16 mouse cellular contexts compared by ENCODE assay signal in genomic region chr11:119674835-119675234, GRCm38 (mm10).
DNase-seq lines count a peak whose midpoint lies in the region; ATAC-seq and TF ChIP-seq lines count a peak whose summit lies in the region.
"Had no signal": no experiment of that assay in that cellular context is flagged by ENCODE, and none has a peak within 500 bp of the region (broad histone marks: within the 10 kb centered on the region; RNA-seq: fewer than 3 reads in every experiment).

No protein-coding gene starts in this region.

- H3K9me3 ChIP-seq in midbrain, embryonic 16.5 days (replicated peaks; ENCODE audit: control insufficient read depth, low read length, poor library complexity, severe bottlenecking): no peaks in the 10 kb centered on the region
- 0 out of 2 replicates have a peak, but pooled peaks cover 3% of the 10 kb centered on the region for H3K9me3 ChIP-seq in midbrain, embryonic 10.5 days (replicated peaks)
- no peaks in the 10 kb centered on the region for H3K9me3 ChIP-seq in stomach, postnatal 0 days (ENCODE audit: control insufficient read depth, low read length)

- peak; percentile 39 for DNase-seq in cerebellum, adult 11-12 months
- DNase-seq in cerebellum, adult 11 months: no peak
- peak; percentile 32 for DNase-seq in kidney, postnatal 10 days
- DNase-seq in kidney, adult 18-20 months: no peak
- no peak for DNase-seq in midbrain, embryonic 10.5 days (ENCODE audit: low spot score)
- peak; percentile 29 for DNase-seq in stomach, postnatal 0 days (ENCODE audit: low spot score)
- DNase-seq: gastrocnemius, postnatal 25 days; layer of hippocampus, postnatal 36 days; lung, adult 18-20 months; lung, postnatal 36 days had no signal

- 67% methylated on average over 4 of the region's 4 CpGs for WGBS in midbrain, embryonic 16.5 days
- 84% methylated on average over 4 of the region's 4 CpGs for WGBS in midbrain, embryonic 10.5 days
- 71% methylated on average over 4 of the region's 4 CpGs for WGBS in stomach, postnatal 0 days

- H3K36me3 ChIP-seq in midbrain, embryonic 16.5 days (ENCODE audit: control insufficient read depth, insufficient read depth, low read length): no peaks in the 10 kb centered on the region
- H3K36me3 ChIP-seq in midbrain, embryonic 10.5 days: peaks cover 9% of the 10 kb centered on the region
- H3K36me3 ChIP-seq in stomach, postnatal 0 days (ENCODE audit: control insufficient read depth, insufficient read depth, low read length): no peaks in the 10 kb centered on the region

- no peak for ATAC-seq in midbrain, embryonic 16.5 days
- no peak for ATAC-seq in stomach, postnatal 0 days (ENCODE audit: low FRiP score, low TSS enrichment)
- ATAC-seq in erythroid progenitor cell, adult 5-6 weeks (replicated peaks; ENCODE audit: low FRiP score, poor library complexity, severe bottlenecking): no peak
- ATAC-seq: intestine, postnatal 0 days had no signal

- no peak for TF ChIP-seq CTCF in stomach, postnatal 0 days (IDR thresholded peaks at IDR 0.05; ENCODE audit: low read depth)

- H3K27ac ChIP-seq in midbrain, embryonic 16.5 days (ENCODE audit: low read length): no peak overlapping the region
- no peak overlapping the region for H3K27ac ChIP-seq in midbrain, embryonic 10.5 days (replicated peaks)
- H3K27ac ChIP-seq in stomach, postnatal 0 days (replicated peaks): no peak overlapping the region

- H3K4me1 ChIP-seq in midbrain, embryonic 16.5 days (ENCODE audit: control insufficient read depth, insufficient read depth, low read length): peaks cover 9% of the 10 kb centered on the region
- H3K4me1 ChIP-seq in midbrain, embryonic 10.5 days: peaks cover 30% of the 10 kb centered on the region
- H3K4me1 ChIP-seq in stomach, postnatal 0 days (replicated peaks; ENCODE audit: control insufficient read depth, insufficient read depth): no peaks in the 10 kb centered on the region

- no peak overlapping the region for H3K4me3 ChIP-seq in midbrain, embryonic 16.5 days (ENCODE audit: low read depth, low read length)
- no peak overlapping the region for H3K4me3 ChIP-seq in midbrain, embryonic 10.5 days
- H3K4me3 ChIP-seq in stomach, postnatal 0 days (ENCODE audit: low read depth, low read length): no peak overlapping the region
- H3K4me3 ChIP-seq: limb, embryonic 12.5 days had no signal

- H3K27me3 ChIP-seq in midbrain, embryonic 16.5 days (ENCODE audit: control insufficient read depth, insufficient read depth, low read depth, low read length): no peaks in the 10 kb centered on the region
- no peaks in the 10 kb centered on the region for H3K27me3 ChIP-seq in midbrain, embryonic 10.5 days (ENCODE audit: low read depth, poor library complexity, severe bottlenecking)
- H3K27me3 ChIP-seq in stomach, postnatal 0 days (ENCODE audit: control insufficient read depth, insufficient read depth, low read length): no peaks in the 10 kb centered on the region
- H3K27me3 ChIP-seq: CH12.LX; limb, embryonic 12.5 days had no signal

- peak overlapping the region; percentile 23; the same call in 1 of the 2 replicates for H3K9ac ChIP-seq in midbrain, embryonic 16.5 days (ENCODE audit: low read depth, low read length)
- no peak overlapping the region for H3K9ac ChIP-seq in stomach, postnatal 0 days (ENCODE audit: low read length)
- H3K9ac ChIP-seq: limb, embryonic 12.5 days had no signal

- H3K4me2 ChIP-seq in midbrain, embryonic 16.5 days (ENCODE audit: low read length): no peak overlapping the region
- H3K4me2 ChIP-seq in stomach, postnatal 0 days (replicated peaks; ENCODE audit: low read depth): no peak overlapping the region
- H3K4me2 ChIP-seq: heart, embryonic 11.5 days; limb, embryonic 12.5 days had no signal

- TF ChIP-seq EP300 in stomach, postnatal 0 days (optimal IDR thresholded peaks at IDR 0.05): no peak

Comparison
In these comparisons a context has a peak if more than half of its experiments do, and no peak if none do; other contexts are left out.
1. DNase-seq: peak in cerebellum, adult 11-12 months (single experiment), kidney, postnatal 10 days (single experiment) and stomach, postnatal 0 days (single experiment); none in cerebellum, adult 11 months (single experiment), kidney, adult 18-20 months (single experiment) and midbrain, embryonic 10.5 days (single experiment).